Mouse (Mus musculus) heart, embryonic 16.5 days (tissue): ENCODE measurements around the gene Etaa1. TPM values are rescaled to one million over a fixed set of nuclear protein-coding genes. Genes with fewer than 3 reads are reported as not detected.

Experiments
- ATAC-seq: fragments of 200-750 bp; cut with Nextera tagmentation; replicated peaks from 2 replicates; pipeline ENCODE4 v1.8.0; 2017; ENCODE audit warnings: moderate number of reproducible peaks; ENCODE audit not compliant: insufficient read depth, low FRiP score; ENCODE audit errors: extremely low read depth
- H3K27ac ChIP-seq: fragments of 300-500 bp; sonication (generic); 2 replicates; pipeline ENCODE4 v1.5.1; 2014; ENCODE audit warnings: mild to moderate bottlenecking, low read length, control low read depth, moderate library complexity
- H3K27me3 ChIP-seq: fragments of 300-500 bp; sonication (generic); 2 replicates; pipeline ENCODE4 v1.6.1; 2014; ENCODE audit warnings: low read length, mixed read lengths; ENCODE audit not compliant: control insufficient read depth, insufficient read depth
- H3K36me3 ChIP-seq: fragments of 300-500 bp; sonication (generic); 2 replicates; pipeline ENCODE4 v1.6.1; 2014; ENCODE audit not compliant: control insufficient read depth, insufficient read depth
- H3K4me1 ChIP-seq: fragments of 300-500 bp; sonication (generic); 2 replicates; pipeline ENCODE4 v1.6.1; 2014; ENCODE audit warnings: low read length, mixed read lengths; ENCODE audit not compliant: control insufficient read depth, insufficient read depth
- H3K4me2 ChIP-seq: fragments of 300-500 bp; sonication (generic); 2 replicates; pipeline ENCODE4 v1.6.1; 2014; ENCODE audit warnings: low read depth, mild to moderate bottlenecking, control low read depth, low read length
- H3K4me3 ChIP-seq: fragments of 300-500 bp; sonication (generic); 2 replicates; pipeline ENCODE4 v1.5.1; 2014; ENCODE audit warnings: mild to moderate bottlenecking, control low read depth, low read length
- H3K9ac ChIP-seq: fragments of 300-500 bp; sonication (generic); 2 replicates; pipeline ENCODE4 v1.6.1; 2014; ENCODE audit warnings: low read length, control low read depth
- H3K9me3 ChIP-seq: fragments of 300-500 bp; sonication (generic); replicated peaks from 2 replicates; pipeline ENCODE4 v1.6.1; 2016; ENCODE audit warnings: low read length; ENCODE audit not compliant: control insufficient read depth
- WGBS: fragments of 180-500 bp; shearing (Covaris S2); extraction: QIAGEN DNeasy Blood & Tissue Kit; methylation state at CpG from one replicate; pipeline ENCODE4 v1.1.7; 2014; 5-methylcytosine and 5-hydroxymethylcytosine counted together
- polyA plus RNA-seq: library from polyadenylated mRNA; unstranded; fragments of >200 nt; fragmentation: Nextera tagmentation; extraction: Ambion mirVana; gene quantifications from 2 replicates; pipeline ENCODE4 v1.2.1, GENCODE M21; 2015

Etaa1 gene
- 5.9 and 6.0 TPM in 2 replicates for polyA plus RNA-seq

GRCm38 (mm10) chr11:17953231-17954134 is at the start of gene Etaa1:
Gene Etaa1, minus strand, starts transcription at chr11:17953875.
- Histone ChIP-seq H3K9me3 (no peaks in the 10 kb centered on the region), H3K27ac (peak within 1 kb of the TSS; percentile 95), H3K9ac (peak within 1 kb of the TSS; percentile 96), H3K4me3 (peak within 1 kb of the TSS; percentile 98), H3K4me2 (peak within 1 kb of the TSS; percentile 85), H3K36me3 (peaks cover 22% of the 10 kb centered on the region), H3K4me1 (peaks cover 2% of the 10 kb centered on the region; the same call in 1 of the 2 replicates), H3K27me3 (no peaks in the 10 kb centered on the region)
- peak; percentile 99 for ATAC-seq
- WGBS: under 1% methylated on average over 69 of the region's 69 CpGs

- Histone ChIP-seq H3K27ac (no peak overlapping the region), H3K36me3 (no peaks in the 10 kb centered on the region), H3K9ac (no peak overlapping the region), H3K4me3 (no peak overlapping the region), H3K27me3 (no peaks in the 10 kb centered on the region), H3K4me2 (no peak overlapping the region), H3K4me1 (no peaks in the 10 kb centered on the region), H3K9me3 (no peaks in the 10 kb centered on the region)
- no peak for ATAC-seq
- WGBS: 78% methylated on average over 3 of the region's 3 CpGs
These were observed 40.5 kb upstream of the Etaa1 start for GRCm38 (mm10) chr11:17994151-17994550.

- ATAC-seq: no peak
- 79% methylated on average over 9 of the region's 9 CpGs for WGBS
- H3K36me3 ChIP-seq: no peaks in the 10 kb centered on the region
These were observed 38.6 kb upstream of the Etaa1 start for GRCm38 (mm10) chr11:17992311-17992710.

GRCm38 (mm10) chr11:17983331-17983730 is 29.7 kb upstream of the Etaa1 start:
- no peak for ATAC-seq

More at GRCm38 (mm10) chr11:17992311-17992710, 38.6 kb upstream of the Etaa1 start:
- H3K9me3 ChIP-seq: no peaks in the 10 kb centered on the region
- H3K4me3 ChIP-seq: no peak overlapping the region
- H3K4me1 ChIP-seq: no peaks in the 10 kb centered on the region
- no peak overlapping the region for H3K9ac ChIP-seq
- no peak overlapping the region for H3K27ac ChIP-seq
- no peaks in the 10 kb centered on the region for H3K27me3 ChIP-seq
- H3K4me2 ChIP-seq: no peak overlapping the region

GRCm38 (mm10) chr11:17981246-17981645 is 27.6 kb upstream of the Etaa1 start:
- Histone ChIP-seq H3K4me2 (no peak overlapping the region), H3K4me3 (no peak overlapping the region), H3K27ac (no peak overlapping the region), H3K9me3 (no peaks in the 10 kb centered on the region), H3K27me3 (no peaks in the 10 kb centered on the region), H3K9ac (no peak overlapping the region), H3K4me1 (no peaks in the 10 kb centered on the region), H3K36me3 (no peaks in the 10 kb centered on the region)
- WGBS: 61% methylated on average over 4 of the region's 4 CpGs
- ATAC-seq: no peak

More at GRCm38 (mm10) chr11:17983331-17983730, 29.7 kb upstream of the Etaa1 start:
- Histone ChIP-seq H3K27ac (no peak overlapping the region), H3K9ac (no peak overlapping the region), H3K9me3 (no peaks in the 10 kb centered on the region), H3K27me3 (no peaks in the 10 kb centered on the region), H3K4me2 (no peak overlapping the region), H3K36me3 (no peaks in the 10 kb centered on the region), H3K4me1 (no peaks in the 10 kb centered on the region), H3K4me3 (no peak overlapping the region)
- WGBS: 78% methylated on average over 2 of the region's 2 CpGs

GRCm38 (mm10) chr11:17975581-17975980 is 21.9 kb upstream of the Etaa1 start:
- Histone ChIP-seq H3K9ac (no peak overlapping the region), H3K9me3 (no peaks in the 10 kb centered on the region), H3K4me2 (no peak overlapping the region), H3K27me3 (no peaks in the 10 kb centered on the region), H3K4me3 (no peak overlapping the region), H3K4me1 (no peaks in the 10 kb centered on the region), H3K27ac (no peak overlapping the region), H3K36me3 (no peaks in the 10 kb centered on the region)
- no peak for ATAC-seq
- WGBS: 77% methylated on average over 3 of the region's 3 CpGs

GRCm38 (mm10) chr11:17952791-17953190 is 884 bp downstream of the Etaa1 start:
- no peak for ATAC-seq
- under 1% methylated on average over 3 of the region's 3 CpGs for WGBS

GRCm38 (mm10) chr11:17951336-17951735 is 2.3 kb downstream of the Etaa1 start:
- 89% methylated on average over 3 of the region's 3 CpGs for WGBS

More at GRCm38 (mm10) chr11:17952791-17953190, 884 bp downstream of the Etaa1 start:
- Histone ChIP-seq H3K9ac (peak overlapping the region; percentile 96), H3K4me2 (peak overlapping the region; percentile 85), H3K27ac (peak overlapping the region; percentile 95), H3K27me3 (no peaks in the 10 kb centered on the region), H3K4me1 (peaks cover 2% of the 10 kb centered on the region; the same call in 1 of the 2 replicates), H3K36me3 (peaks cover 22% of the 10 kb centered on the region), H3K4me3 (peak overlapping the region; percentile 98), H3K9me3 (no peaks in the 10 kb centered on the region)

GRCm38 (mm10) chr11:17939168-17939567 is 14.5 kb downstream of the Etaa1 start:
- Histone ChIP-seq H3K36me3 (peaks cover 15% of the 10 kb centered on the region), H3K9me3 (no peaks in the 10 kb centered on the region), H3K27ac (peak overlapping the region; percentile 82), H3K27me3 (no peaks in the 10 kb centered on the region), H3K9ac (no peak overlapping the region), H3K4me2 (no peak overlapping the region), H3K4me1 (no peaks in the 10 kb centered on the region), H3K4me3 (no peak overlapping the region)
- WGBS: 39% methylated on average over 1 of the region's 1 CpGs
- ATAC-seq: peak; percentile 49

More at GRCm38 (mm10) chr11:17951336-17951735, 2.3 kb downstream of the Etaa1 start:
- no peaks in the 10 kb centered on the region for H3K9me3 ChIP-seq
- H3K9ac ChIP-seq: no peak overlapping the region
- no peak overlapping the region for H3K4me3 ChIP-seq
- H3K4me1 ChIP-seq: peaks cover 2% of the 10 kb centered on the region; the same call in 1 of the 2 replicates
- no peak for ATAC-seq
- H3K36me3 ChIP-seq: peaks cover 27% of the 10 kb centered on the region
- no peak overlapping the region for H3K4me2 ChIP-seq
- H3K27me3 ChIP-seq: no peaks in the 10 kb centered on the region
- no peak overlapping the region for H3K27ac ChIP-seq
